Mouse (Mus musculus): ENCODE measurements around the gene N4bp1. TPM values are rescaled to one million over a fixed set of nuclear protein-coding genes. Genes with fewer than 3 reads are reported as not detected.

Gene N4bp1
- total RNA-seq, 4 experiments from 2014 or later = 38.7 to 43.9 (median 41.0) TPM

GRCm38 (mm10) chr8:86861516-86861915, 23.5 kb downstream of the N4bp1 start:
- DNase-seq (ENCODE audit: low spot score in 2 of 2) = no peak

GRCm38 (mm10) chr8:86856248-86856647, 28.8 kb downstream of the N4bp1 start:
- DNase-seq (ENCODE audit: low spot score in 2 of 2) = no peak

GRCm38 (mm10) chr8:86854686-86855085, 30.4 kb downstream of the N4bp1 start:
- DNase-seq (ENCODE audit: low spot score in 2 of 2) = no peak

- no peak for DNase-seq (ENCODE audit: low spot score in 2 of 2)
These were observed 31.1 kb downstream of the N4bp1 start for GRCm38 (mm10) chr8:86853989-86854373.

GRCm38 (mm10) chr8:86853266-86853988, 31.6 kb downstream of the N4bp1 start:
- DNase-seq (ENCODE audit: low spot score in 2 of 2) = no peak

- no peak for DNase-seq (ENCODE audit: low spot score in 2 of 2)
These were observed 32.6 kb downstream of the N4bp1 start for GRCm38 (mm10) chr8:86852491-86852890.

- DNase-seq (ENCODE audit: low spot score in 2 of 2) = no peak
These were observed 36.2 kb downstream of the N4bp1 start for GRCm38 (mm10) chr8:86848876-86849275.

- no peak for DNase-seq (ENCODE audit: low spot score in 2 of 2)
These were observed 36.7 kb downstream of the N4bp1 start for GRCm38 (mm10) chr8:86848401-86848800.

GRCm38 (mm10) chr8:86847091-86847490, 38.0 kb downstream of the N4bp1 start:
- DNase-seq (ENCODE audit: low spot score in 2 of 2) = no peak

- no peak for DNase-seq (ENCODE audit: low spot score in 2 of 2)
These were observed 39.2 kb downstream of the N4bp1 start for GRCm38 (mm10) chr8:86845875-86846274.

- no peak for DNase-seq (ENCODE audit: low spot score in 2 of 2)
These were observed 40.2 kb downstream of the N4bp1 start for GRCm38 (mm10) chr8:86844856-86845255.

- DNase-seq (ENCODE audit: low spot score in 2 of 2) = no peak
These were observed 41.2 kb downstream of the N4bp1 start for GRCm38 (mm10) chr8:86843896-86844295.

- DNase-seq (ENCODE audit: low spot score in 2 of 2) = no peak
These were observed 43.3 kb downstream of the N4bp1 start for GRCm38 (mm10) chr8:86841556-86842309.

GRCm38 (mm10) chr8:86840120-86840693, 44.9 kb downstream of the N4bp1 start:
- no peak for DNase-seq (ENCODE audit: low spot score in 2 of 2)

- DNase-seq (ENCODE audit: low spot score in 2 of 2) = no peak
These were observed 46.2 kb downstream of the N4bp1 start for GRCm38 (mm10) chr8:86838707-86839438.

GRCm38 (mm10) chr8:86837234-86837633, 47.8 kb downstream of the N4bp1 start:
- DNase-seq (ENCODE audit: low spot score in 2 of 2) = no peak

GRCm38 (mm10) chr8:86835881-86836280, 49.2 kb downstream of the N4bp1 start:
- no peak for DNase-seq (ENCODE audit: low spot score in 2 of 2)

GRCm38 (mm10) chr8:86834496-86835260, 50.4 kb downstream of the N4bp1 start:
- no peak for DNase-seq (ENCODE audit: low spot score in 2 of 2)

GRCm38 (mm10) chr8:86833937-86834336, 51.1 kb downstream of the N4bp1 start:
- no peak for DNase-seq (ENCODE audit: low spot score in 2 of 2)

- no peak for DNase-seq (ENCODE audit: low spot score in 2 of 2)
These were observed 56.1 kb downstream of the N4bp1 start for GRCm38 (mm10) chr8:86828925-86829324.

GRCm38 (mm10) chr8:86827199-86827598, 57.9 kb downstream of the N4bp1 start:
- DNase-seq (ENCODE audit: low spot score in 2 of 2) = no peak

Measured in left cerebral cortex, adult 8-10 months (tissue).